Mouse (Mus musculus) midbrain, embryonic 11.5 days (tissue): ENCODE data around the gene Lmbr1l. TPM values are rescaled to one million over a fixed set of nuclear protein-coding genes. Genes with fewer than 3 reads are reported as not detected.

Source experiments
- ATAC-seq: fragments of 200-750 bp; cut with Nextera tagmentation; 2 replicates; pipeline ENCODE4 v1.8.0; 2017; ENCODE audit warnings: moderate TSS enrichment, moderate library complexity; ENCODE audit not compliant: low FRiP score
- DNase-seq: peaks from one replicate; pipeline ENCODE4 v3.0.0; 2015; ENCODE audit warnings: low spot score; ENCODE audit errors: missing footprints
- H3K27ac ChIP-seq: fragments of 300-500 bp; sonication (generic); 2 replicates; pipeline ENCODE4 v1.5.1; 2014; ENCODE audit warnings: low read depth, low read length
- H3K27me3 ChIP-seq: fragments of 300-500 bp; sonication (generic); 2 replicates; pipeline ENCODE4 v1.6.1; 2014; ENCODE audit warnings: mild to moderate bottlenecking, low read length, moderate library complexity, mixed read lengths; ENCODE audit not compliant: control insufficient read depth, insufficient read depth
- H3K36me3 ChIP-seq: fragments of 300-500 bp; sonication (generic); 2 replicates; pipeline ENCODE4 v1.6.1; 2014; ENCODE audit warnings: mild to moderate bottlenecking, low read length, moderate library complexity, mixed read lengths; ENCODE audit not compliant: control insufficient read depth, insufficient read depth
- H3K4me1 ChIP-seq: fragments of 300-500 bp; sonication (generic); 2 replicates; pipeline ENCODE4 v1.6.1; 2014; ENCODE audit warnings: low read length; ENCODE audit not compliant: control insufficient read depth, insufficient read depth
- H3K4me2 ChIP-seq: fragments of 300-500 bp; sonication (generic); 2 replicates; pipeline ENCODE4 v1.6.1; 2014; ENCODE audit warnings: mild to moderate bottlenecking, moderate library complexity
- H3K4me3 ChIP-seq: fragments of 300-500 bp; sonication (generic); 2 replicates; pipeline ENCODE4 v1.5.1; 2014; ENCODE audit warnings: low read depth, low read length
- H3K9ac ChIP-seq: fragments of 300-500 bp; sonication (generic); 2 replicates; pipeline ENCODE4 v1.6.1; 2014; ENCODE audit warnings: low read length
- H3K9me3 ChIP-seq: fragments of 300-500 bp; sonication (generic); 2 replicates; pipeline ENCODE4 v1.6.1; 2016; ENCODE audit warnings: low read length; ENCODE audit not compliant: control insufficient read depth
- WGBS: fragments of 180-500 bp; shearing (Covaris S2); extraction: QIAGEN DNeasy Blood & Tissue Kit; methylation state at CpG from one replicate; pipeline ENCODE4 v1.1.7; 2014; 5-methylcytosine and 5-hydroxymethylcytosine counted together
- polyA plus RNA-seq: library from polyadenylated mRNA; unstranded; fragments of >200 nt; fragmentation: Nextera tagmentation; extraction: Ambion mirVana; gene quantifications from 2 replicates; pipeline ENCODE4 v1.2.1, GENCODE M21; 2014

Gene Lmbr1l
- polyA plus RNA-seq, 1 experiment from 2014 or later = 9.8 TPM

DNA sequence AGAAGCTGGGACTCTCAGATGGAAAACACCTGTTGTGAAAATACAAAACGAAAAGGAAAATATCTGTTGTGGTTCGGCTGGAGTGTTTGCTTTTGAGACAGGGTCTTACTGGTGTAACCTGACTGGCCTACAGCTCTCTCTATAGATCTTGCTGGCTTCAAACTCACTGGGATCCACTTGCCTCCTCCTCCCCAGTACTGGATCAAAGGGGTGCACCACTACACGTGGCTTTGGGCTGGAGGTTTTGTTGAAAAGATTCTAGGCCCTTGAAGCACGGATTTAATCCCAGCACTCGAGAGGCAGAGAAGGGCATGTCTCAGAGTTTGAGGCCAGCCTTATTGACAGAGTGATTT, 36.4 kb downstream of the Lmbr1l start:
- H3K4me3 ChIP-seq = peak overlapping the region; percentile 61; the same call in 1 of the 2 replicates
- peaks cover 7% of the 10 kb centered on the region; the same call in 1 of the 2 replicates for H3K4me1 ChIP-seq
- H3K27me3 ChIP-seq = no peaks in the 10 kb centered on the region
- WGBS = 3% methylated on average over 5 of the region's 5 CpGs
- ATAC-seq (peak; percentile 53), DNase-seq (no peak)
- no peaks in the 10 kb centered on the region for H3K36me3 ChIP-seq
- no peak overlapping the region for H3K27ac ChIP-seq
- H3K9me3 ChIP-seq = no peaks in the 10 kb centered on the region
- no peak overlapping the region; the same call in 1 of the 2 replicates for H3K9ac ChIP-seq
- H3K4me2 ChIP-seq = peak overlapping the region; percentile 84; the same call in 1 of the 2 replicates

DNA sequence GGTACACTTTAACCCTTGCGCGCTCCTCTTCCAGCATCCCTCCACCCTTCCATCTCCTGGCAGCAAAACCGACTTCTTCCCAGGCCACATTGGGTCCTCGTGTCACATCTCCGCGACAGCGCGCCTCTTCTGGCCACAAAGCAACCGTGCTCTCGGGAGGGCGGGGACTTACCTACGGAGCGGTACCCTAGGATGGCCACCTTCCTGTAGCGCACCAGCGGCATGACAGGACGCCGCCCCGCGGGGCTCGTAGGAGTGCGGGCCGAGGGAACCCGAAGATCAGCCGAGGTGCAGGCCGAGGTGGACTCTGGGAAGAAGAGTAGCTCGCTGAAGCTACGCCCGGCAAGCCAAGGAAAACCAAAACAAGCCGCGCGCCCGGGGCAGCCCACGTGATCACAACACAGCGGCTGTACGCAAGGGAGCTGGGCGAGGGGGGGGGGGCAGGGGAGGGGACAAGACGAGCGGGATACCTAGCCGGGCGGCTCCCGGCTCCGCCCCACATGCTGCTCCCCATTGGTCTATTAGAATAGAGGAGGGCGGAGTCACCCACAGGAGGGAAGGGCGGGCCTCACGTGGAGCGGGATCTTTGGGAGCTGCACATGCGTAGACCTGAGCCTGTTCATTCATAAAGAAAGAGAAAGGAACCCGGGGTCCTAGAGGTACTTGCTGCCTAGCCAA, 36.9 kb downstream of the Lmbr1l start:
- Histone ChIP-seq H3K27me3 (no peaks in the 10 kb centered on the region), H3K4me1 (peaks cover 7% of the 10 kb centered on the region; the same call in 1 of the 2 replicates), H3K4me2 (peak overlapping the region; percentile 84), H3K9me3 (no peaks in the 10 kb centered on the region), H3K36me3 (no peaks in the 10 kb centered on the region), H3K4me3 (peak overlapping the region; percentile 61), H3K9ac (peak overlapping the region; percentile 68), H3K27ac (peak overlapping the region; percentile 50)
- ATAC-seq = peak; percentile 97
- peak; percentile 99 for DNase-seq
- WGBS = under 1% methylated on average over 48 of the region's 48 CpGs

DNA sequence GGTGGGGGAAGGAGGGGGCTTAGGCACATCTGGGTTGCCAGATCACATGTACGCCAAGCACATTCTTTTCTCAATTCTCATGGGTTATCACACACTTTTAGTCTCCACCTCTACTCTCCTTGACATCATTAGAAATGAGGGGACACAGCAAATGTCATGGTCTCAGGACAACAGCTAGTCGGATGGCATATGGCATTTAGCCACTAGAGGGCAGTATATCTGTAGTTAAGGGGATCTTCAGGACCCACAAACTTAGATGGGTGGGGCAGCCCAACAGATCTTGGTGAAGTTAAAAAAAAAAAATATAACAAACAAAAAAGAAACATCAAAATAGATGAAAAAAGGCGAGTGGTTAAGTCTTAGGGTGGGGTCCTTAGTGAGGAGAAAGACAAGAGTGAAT, 40.7 kb downstream of the Lmbr1l start:
- DNase-seq = peak; percentile 96
- WGBS = 23% methylated on average over 3 of the region's 3 CpGs

DNA sequence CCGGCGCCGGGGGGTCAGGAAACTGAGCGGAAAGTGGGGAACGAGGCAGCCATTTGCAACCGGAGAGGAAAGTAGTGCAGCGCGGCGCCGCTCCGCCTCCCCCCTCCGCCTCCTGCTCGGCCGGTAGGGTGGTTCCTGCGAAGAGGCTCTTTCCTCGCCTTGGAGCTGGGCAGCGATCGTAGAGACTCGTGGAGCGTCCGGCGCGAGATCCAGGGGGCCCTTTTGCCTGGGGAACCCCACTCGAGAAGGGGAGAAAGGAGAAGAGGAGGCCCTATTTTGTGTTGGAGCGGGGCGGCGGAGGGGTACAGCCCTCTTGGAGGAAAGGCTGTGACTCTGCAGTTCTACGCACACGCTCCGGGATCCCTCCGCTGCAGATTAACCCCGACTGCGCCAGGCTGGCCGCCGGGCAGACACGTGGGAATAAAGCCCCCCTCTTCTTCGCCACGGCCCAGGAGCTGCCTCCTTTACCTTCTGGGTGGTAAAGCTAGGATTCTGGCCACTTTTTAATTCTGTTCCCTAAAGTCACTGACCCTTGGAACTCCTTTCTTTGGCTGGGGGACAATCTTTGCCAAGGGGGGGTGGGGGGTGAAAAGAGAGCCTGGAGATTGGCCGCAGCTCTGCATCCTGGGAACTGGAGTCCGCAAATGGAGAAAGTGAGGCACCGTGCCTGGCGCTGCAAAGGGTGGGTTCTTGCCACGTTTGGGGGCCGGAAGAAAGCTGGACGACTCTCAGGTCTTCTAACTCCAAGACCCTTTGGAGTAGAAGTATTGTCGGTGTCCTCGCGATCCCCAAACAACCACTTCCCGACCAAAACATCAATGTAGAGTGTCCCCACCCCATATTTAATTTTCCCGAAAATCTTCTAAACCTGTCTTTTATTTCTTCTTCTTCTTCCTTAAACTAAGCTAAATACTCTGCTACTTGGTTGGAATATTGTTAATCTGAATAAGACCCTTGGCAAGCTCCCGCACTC, 45.8 kb downstream of the Lmbr1l start:
- Histone ChIP-seq H3K27ac (peak overlapping the region; percentile 93), H3K27me3 (no peaks in the 10 kb centered on the region), H3K36me3 (no peaks in the 10 kb centered on the region), H3K4me1 (peaks cover 32% of the 10 kb centered on the region), H3K4me3 (peak overlapping the region; percentile 99), H3K4me2 (peak overlapping the region; percentile 100), H3K9ac (peak overlapping the region; percentile 95), H3K9me3 (no peaks in the 10 kb centered on the region)
- 1% methylated on average over 51 of the region's 51 CpGs for WGBS
- DNase-seq (peak; percentile 99), ATAC-seq (peak; percentile 90)

More for the DNA sequence above, 40.7 kb downstream of the Lmbr1l start:
- no peak overlapping the region for H3K9ac ChIP-seq
- no peaks in the 10 kb centered on the region for H3K9me3 ChIP-seq
- no peak overlapping the region for H3K27ac ChIP-seq
- H3K4me3 ChIP-seq = no peak overlapping the region
- H3K4me1 ChIP-seq = peaks cover 11% of the 10 kb centered on the region; the same call in 1 of the 2 replicates
- H3K4me2 ChIP-seq = no peak overlapping the region
- H3K27me3 ChIP-seq = no peaks in the 10 kb centered on the region
- ATAC-seq = no peak
- H3K36me3 ChIP-seq = no peaks in the 10 kb centered on the region

DNA sequence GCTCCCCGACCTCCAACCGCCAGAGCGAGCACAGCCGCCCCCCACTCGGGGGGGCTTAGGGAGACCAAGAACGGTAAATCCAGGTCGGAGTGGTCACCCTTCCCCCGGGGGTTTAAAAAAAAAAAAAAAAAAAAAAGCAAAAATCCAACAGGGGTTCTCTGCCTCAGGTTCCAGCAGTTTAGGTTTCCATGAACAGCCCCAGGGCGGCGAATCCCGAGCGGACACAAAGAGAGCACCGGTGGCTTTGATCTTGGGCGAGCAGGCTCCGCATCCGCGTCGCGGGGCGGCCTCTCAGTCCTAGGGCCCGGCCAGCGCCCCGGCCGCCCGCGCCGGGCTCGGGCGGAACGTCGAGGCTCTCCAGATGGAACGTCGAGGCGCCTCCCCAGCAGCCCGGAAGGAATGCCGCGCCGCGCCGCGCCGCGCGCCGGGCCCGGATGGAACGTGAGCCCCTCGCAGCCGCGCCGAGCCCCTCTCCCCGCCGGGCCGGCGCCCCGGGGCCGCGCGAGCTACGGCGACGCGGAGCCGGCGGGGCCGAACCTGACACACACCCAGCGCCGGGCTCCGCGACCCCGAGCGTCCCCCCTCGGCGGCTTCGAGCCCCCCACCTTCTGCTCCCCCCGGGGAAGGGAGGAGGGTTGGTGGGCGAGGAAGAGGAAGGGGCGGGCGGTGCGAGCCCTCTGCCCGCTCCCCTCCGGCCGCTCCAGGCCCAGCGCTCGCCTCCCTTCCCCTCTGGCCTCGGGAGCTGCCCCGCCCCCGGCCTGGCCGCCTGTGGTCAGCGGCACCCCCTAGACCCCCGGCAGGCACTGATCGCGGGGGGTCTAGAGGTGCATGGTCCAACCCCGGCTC, 46.7 kb downstream of the Lmbr1l start, which contains the start of gene Kmt2d:
Gene Kmt2d (minus strand): TSS at position 135 of the 846 bp plus-strand sequence.
- peak; percentile 73 for ATAC-seq
- under 1% methylated on average over 73 of the region's 94 CpGs for WGBS
- H3K36me3 ChIP-seq = no peaks in the 10 kb centered on the region
- H3K4me1 ChIP-seq = peaks cover 32% of the 10 kb centered on the region
- H3K27me3 ChIP-seq = no peaks in the 10 kb centered on the region
- H3K27ac ChIP-seq = peak within 1 kb of the TSS; percentile 93
- no peaks in the 10 kb centered on the region for H3K9me3 ChIP-seq
- peak within 1 kb of the TSS; percentile 100 for H3K4me2 ChIP-seq
- DNase-seq = peak; percentile 95
- peak within 1 kb of the TSS; percentile 99 for H3K4me3 ChIP-seq
- peak within 1 kb of the TSS; percentile 95 for H3K9ac ChIP-seq

DNA sequence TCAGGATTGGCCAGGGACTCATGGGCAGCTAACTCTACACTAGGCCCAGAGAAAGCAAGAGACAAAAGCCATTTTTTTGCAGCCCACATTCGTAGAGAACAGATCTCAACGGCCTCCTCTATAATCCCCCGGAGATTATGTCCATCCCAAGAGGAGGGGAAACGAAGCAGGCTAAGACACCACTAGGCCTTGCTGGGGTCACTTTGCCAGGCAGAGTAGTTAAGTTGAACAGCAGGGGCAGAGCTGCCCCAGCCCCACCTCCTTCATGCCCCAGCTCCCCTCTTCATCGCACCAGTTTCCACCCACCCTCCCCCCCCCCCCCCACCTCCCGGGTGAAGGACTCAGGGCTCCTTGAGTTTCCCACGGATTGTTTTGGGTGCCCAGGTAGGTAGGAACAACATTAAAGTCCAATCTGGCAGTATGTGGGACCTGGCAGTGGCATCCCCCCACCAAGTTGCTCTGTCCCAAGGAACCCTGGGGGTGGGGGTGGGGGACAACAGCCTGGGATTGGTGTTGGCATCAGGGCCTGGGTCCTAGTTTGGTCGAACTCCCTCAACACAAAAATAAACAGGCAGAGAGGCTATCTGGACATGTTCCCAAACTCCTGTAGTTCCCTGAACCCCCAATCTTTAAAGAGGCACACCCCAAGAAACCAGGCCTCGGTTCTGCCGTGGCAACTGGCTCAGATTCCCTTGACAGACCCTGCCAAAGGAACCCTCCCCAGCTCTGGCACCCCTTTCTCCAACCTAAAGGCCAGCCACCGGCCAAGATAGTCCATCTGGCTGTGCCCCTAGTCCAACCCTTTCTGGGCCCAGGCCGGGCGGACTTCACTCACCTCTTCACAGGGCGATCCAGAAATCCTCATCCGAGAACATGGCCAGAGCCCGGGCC, 47.6 kb downstream of the Lmbr1l start:
- peaks cover 32% of the 10 kb centered on the region for H3K4me1 ChIP-seq
- peak overlapping the region; percentile 99 for H3K4me3 ChIP-seq
- H3K9me3 ChIP-seq = no peaks in the 10 kb centered on the region
- H3K36me3 ChIP-seq = peaks cover 7% of the 10 kb centered on the region; the same call in 1 of the 2 replicates
- H3K9ac ChIP-seq = peak overlapping the region; percentile 95
- H3K27me3 ChIP-seq = no peaks in the 10 kb centered on the region
- DNase-seq = peak; percentile 94
- no peak for ATAC-seq
- WGBS = under 1% methylated on average over 14 of the region's 16 CpGs
- peak overlapping the region; percentile 93; the same call in 1 of the 2 replicates for H3K27ac ChIP-seq
- peak overlapping the region; percentile 100 for H3K4me2 ChIP-seq

DNA sequence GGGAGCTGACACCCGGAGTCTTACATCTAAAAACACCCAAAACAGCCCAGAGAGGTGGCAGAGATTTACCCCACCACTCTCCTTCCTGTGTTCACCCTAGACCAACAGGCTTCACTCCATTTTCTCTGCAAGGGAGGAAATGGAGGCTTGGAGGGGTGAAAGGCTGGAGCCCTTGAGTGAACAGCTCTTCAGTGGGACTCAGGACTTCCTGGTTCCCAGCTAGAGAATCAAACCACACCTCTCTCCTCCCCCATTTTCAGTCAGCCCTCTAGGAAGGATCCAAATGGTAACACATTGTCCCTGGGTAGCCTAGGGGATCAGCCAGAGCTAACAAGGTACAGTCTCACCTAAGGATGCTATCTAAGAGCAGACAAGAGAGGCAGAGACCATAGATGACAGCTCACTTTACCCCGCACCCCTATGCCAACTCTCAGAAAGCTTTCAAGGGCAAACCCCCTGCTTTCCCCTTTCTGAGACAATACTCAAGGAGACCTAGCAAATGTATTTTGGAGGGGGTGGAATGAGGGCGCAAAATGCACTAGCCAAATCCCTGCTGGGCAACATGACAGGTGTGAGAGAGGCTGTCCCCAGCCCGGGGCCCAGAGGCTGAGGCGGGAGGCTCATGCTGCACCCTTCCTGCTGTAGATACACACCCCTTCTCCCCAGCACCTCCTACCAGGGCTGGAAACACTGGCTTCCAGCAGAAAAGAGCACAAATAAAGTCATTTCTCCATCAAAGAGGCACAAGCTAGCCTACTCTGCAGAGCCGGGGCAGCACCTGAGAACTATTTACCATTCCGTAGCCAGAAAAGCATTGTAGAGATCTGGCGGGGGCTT, 48.5 kb downstream of the Lmbr1l start:
- H3K4me2 ChIP-seq = peak overlapping the region; percentile 100
- H3K4me1 ChIP-seq = peaks cover 32% of the 10 kb centered on the region
- peak overlapping the region; percentile 99 for H3K4me3 ChIP-seq
- peaks cover 11% of the 10 kb centered on the region for H3K36me3 ChIP-seq
- H3K9ac ChIP-seq = peak overlapping the region; percentile 95
- 13% methylated on average over 8 of the region's 8 CpGs for WGBS
- H3K27ac ChIP-seq = no peak overlapping the region; the same call in 1 of the 2 replicates
- ATAC-seq = no peak
- no peaks in the 10 kb centered on the region for H3K27me3 ChIP-seq
- no peaks in the 10 kb centered on the region for H3K9me3 ChIP-seq
- peak; percentile 89 for DNase-seq
